Mouse (Mus musculus) liver, postnatal 0 days (tissue): Measurements from ENCODE around the gene Sectm1a.

Experiments
- CTCF ChIP-seq: sonication (generic); IDR thresholded peaks from 2 replicates; pipeline ENCODE4 v1.5.1; 2016; ENCODE audit warnings: antibody characterized with exemption, low read depth
- EP300 ChIP-seq: IDR thresholded peaks from 2 replicates; pipeline ENCODE4 v1.6.1; 2016; ENCODE audit warnings: antibody characterized with exemption, low read depth, mild to moderate bottlenecking

- no peak for TF ChIP-seq CTCF
- TF ChIP-seq EP300 = no peak
These were observed 53.8 kb downstream of the Sectm1a start for GRCm38 (mm10) chr11:121027259-121027658.
